ENCODE assay signal across 24 mouse cellular contexts in genomic region chr13:34253736-34254135, GRCm38 (mm10).
A peak's percentile ranks its signal among the peaks of the same experiment; 100 is the strongest.
DNase-seq lines count a peak whose midpoint lies in the region; ATAC-seq and TF ChIP-seq lines count a peak whose summit lies in the region.
"Had no signal": no experiment of that assay in that cellular context is flagged by ENCODE, and none has a peak within 500 bp of the region (broad histone marks: within the 10 kb centered on the region; RNA-seq: fewer than 3 reads in every experiment).

No protein-coding gene starts in this region.

- WGBS in intestine, postnatal 0 days, result 95% methylated on average over 3 of the region's 3 CpGs
- 84% methylated on average over 3 of the region's 3 CpGs for WGBS in intestine, embryonic 15.5 days
- 41% methylated on average over 3 of the region's 3 CpGs for WGBS in liver, embryonic 16.5 days (ENCODE audit: insufficient replicate concordance)

- H3K4me2 ChIP-seq in intestine, postnatal 0 days (replicated peaks; ENCODE audit: low read depth), result no peak overlapping the region
- H3K4me2 ChIP-seq in intestine, embryonic 15.5 days (replicated peaks), result no peak overlapping the region
- no peak overlapping the region for H3K4me2 ChIP-seq in liver, embryonic 16.5 days (ENCODE audit: low read depth, low read length)
- H3K4me2 ChIP-seq: forebrain, embryonic 12.5 days; hindbrain, embryonic 15.5 days; lung, embryonic 14.5 days; stomach, embryonic 15.5 days had no signal

- no peak for TF ChIP-seq CTCF in intestine, postnatal 0 days (IDR thresholded peaks at IDR 0.05; ENCODE audit: low read depth)

- DNase-seq in MEL-GATA-1-ER (ENCODE audit: extremely low read depth, low read depth) (peak; percentile 50), liver (peak; percentile 45)
- DNase-seq in neural tube, embryonic 10.5 days (ENCODE audit: extremely low spot score, low spot score), result no peak
- no peak for DNase-seq in cerebellum, adult 11-12 months
- DNase-seq: adrenal gland, postnatal 10 days; cerebellum, adult 2 months; cerebellum, postnatal 36 days; gastrocnemius, postnatal 25 days; layer of hippocampus, postnatal 36 days; left cerebral cortex, postnatal 4 days; lung, embryonic 14.5 days; right cerebral cortex, postnatal 25 days; thymus, adult 18-20 months; thymus, postnatal 4 days had no signal

- H3K27me3 ChIP-seq in intestine, postnatal 0 days (replicated peaks; ENCODE audit: control insufficient read depth, insufficient read depth, low read length), result no peaks in the 10 kb centered on the region
- H3K27me3 ChIP-seq in intestine, embryonic 15.5 days (replicated peaks), result no peaks in the 10 kb centered on the region
- no peaks in the 10 kb centered on the region for H3K27me3 ChIP-seq in liver, embryonic 16.5 days (ENCODE audit: control insufficient read depth, insufficient read depth, low read depth, low read length)
- H3K27me3 ChIP-seq: forebrain, embryonic 12.5 days; hindbrain, embryonic 15.5 days; stomach, embryonic 15.5 days had no signal

- peaks cover 14% of the 10 kb centered on the region for H3K4me1 ChIP-seq in intestine, postnatal 0 days (replicated peaks; ENCODE audit: control insufficient read depth, insufficient read depth, low read length)
- H3K4me1 ChIP-seq in intestine, embryonic 15.5 days (replicated peaks), result peaks cover 15% of the 10 kb centered on the region
- peaks cover 44% of the 10 kb centered on the region for H3K4me1 ChIP-seq in liver, embryonic 16.5 days (ENCODE audit: control insufficient read depth, low read depth, low read length)

- ATAC-seq in intestine, postnatal 0 days, result no peak
- ATAC-seq in intestine, embryonic 15.5 days, result no peak
- ATAC-seq in liver, embryonic 16.5 days (ENCODE audit: low read depth), result peak; percentile 64
- ATAC-seq in megakaryocyte, adult 5-6 weeks (ENCODE audit: poor library complexity, severe bottlenecking), result no peak
- ATAC-seq: activated CD4-positive, CD25-positive, alpha-beta regulatory T cell, adult 4 months; midbrain, embryonic 16.5 days had no signal

- no peaks in the 10 kb centered on the region for H3K9me3 ChIP-seq in intestine, postnatal 0 days (ENCODE audit: control insufficient read depth)
- no peaks in the 10 kb centered on the region for H3K9me3 ChIP-seq in intestine, embryonic 15.5 days
- no peaks in the 10 kb centered on the region for H3K9me3 ChIP-seq in liver, embryonic 16.5 days (replicated peaks; ENCODE audit: control insufficient read depth, low read length)
- H3K9me3 ChIP-seq: embryonic facial prominence, embryonic 10.5 days; forebrain, embryonic 12.5 days; hindbrain, embryonic 15.5 days; stomach, embryonic 15.5 days had no signal

- no peaks in the 10 kb centered on the region for H3K36me3 ChIP-seq in intestine, postnatal 0 days (ENCODE audit: control insufficient read depth, insufficient read depth)
- no peaks in the 10 kb centered on the region for H3K36me3 ChIP-seq in intestine, embryonic 15.5 days
- peaks cover 5% of the 10 kb centered on the region; the same call in 1 of the 2 replicates for H3K36me3 ChIP-seq in liver, embryonic 16.5 days (ENCODE audit: control insufficient read depth, insufficient read depth)
- H3K36me3 ChIP-seq: embryonic facial prominence, embryonic 10.5 days; hindbrain, embryonic 15.5 days; stomach, embryonic 15.5 days had no signal

- H3K4me3 ChIP-seq in intestine, postnatal 0 days (ENCODE audit: low read depth, low read length), result no peak overlapping the region
- no peak overlapping the region for H3K4me3 ChIP-seq in intestine, embryonic 15.5 days (replicated peaks)
- no peak overlapping the region for H3K4me3 ChIP-seq in liver, embryonic 16.5 days (ENCODE audit: low read depth, low read length)
- H3K4me3 ChIP-seq: embryonic facial prominence, embryonic 10.5 days; forebrain, embryonic 12.5 days; hindbrain, embryonic 15.5 days; stomach, embryonic 15.5 days had no signal

- no peak overlapping the region; the same call in 1 of the 2 replicates for H3K9ac ChIP-seq in intestine, postnatal 0 days (ENCODE audit: low read depth, low read length)
- no peak overlapping the region for H3K9ac ChIP-seq in intestine, embryonic 15.5 days
- H3K9ac ChIP-seq in liver, embryonic 16.5 days (ENCODE audit: low read depth, low read length), result no peak overlapping the region
- H3K9ac ChIP-seq: forebrain, embryonic 12.5 days; hindbrain, embryonic 15.5 days; lung, embryonic 14.5 days; stomach, embryonic 15.5 days had no signal

- peak overlapping the region; percentile 71; the same call in 1 of the 2 replicates for H3K27ac ChIP-seq in intestine, postnatal 0 days (ENCODE audit: low read depth, low read length)
- H3K27ac ChIP-seq in intestine, embryonic 15.5 days, result no peak overlapping the region
- H3K27ac ChIP-seq in liver, embryonic 16.5 days (ENCODE audit: low read length), result peak overlapping the region; percentile 14
- H3K27ac ChIP-seq: embryonic facial prominence, embryonic 10.5 days; forebrain, embryonic 12.5 days; hindbrain, embryonic 15.5 days had no signal

Comparison
In these comparisons a context has a peak if more than half of its experiments do, and no peak if none do; other contexts are left out.
1. DNase-seq: peak in MEL-GATA-1-ER (single experiment) and liver (single experiment); none in neural tube, embryonic 10.5 days (single experiment) and cerebellum, adult 11-12 months (single experiment).